Mouse (Mus musculus) neural tube, embryonic 11.5 days (tissue): ENCODE data around the gene Gm49398. TPM values are rescaled to one million over a fixed set of nuclear protein-coding genes. Genes with fewer than 3 reads are reported as not detected.

Experiments
- ATAC-seq: fragments of 200-750 bp; cut with Nextera tagmentation; 2 replicates; pipeline ENCODE4 v1.8.0; 2017; ENCODE audit warnings: moderate number of reproducible peaks, mild to moderate bottlenecking, moderate TSS enrichment, moderate library complexity; ENCODE audit not compliant: insufficient read depth, low FRiP score, low TSS enrichment
- DNase-seq: peaks from one replicate; pipeline ENCODE4 v3.0.0-alpha.2; 2015; ENCODE audit warnings: low spot score
- H3K27ac ChIP-seq: fragments of 300-500 bp; sonication (generic); 2 replicates; pipeline ENCODE4 v1.5.1; 2014; ENCODE audit warnings: low read depth, mild to moderate bottlenecking, low read length
- H3K27me3 ChIP-seq: fragments of 300-500 bp; sonication (generic); 2 replicates; pipeline ENCODE4 v1.6.1; 2014; ENCODE audit warnings: mild to moderate bottlenecking, low read length, mixed read lengths; ENCODE audit not compliant: control insufficient read depth, insufficient read depth
- H3K36me3 ChIP-seq: fragments of 300-500 bp; sonication (generic); 2 replicates; pipeline ENCODE4 v1.6.1; 2014; ENCODE audit warnings: mild to moderate bottlenecking, low read length, moderate library complexity, mixed read lengths; ENCODE audit not compliant: control insufficient read depth, insufficient read depth
- H3K4me1 ChIP-seq: fragments of 300-500 bp; sonication (generic); 2 replicates; pipeline ENCODE4 v1.6.1; 2014; ENCODE audit warnings: low read length, mixed read lengths; ENCODE audit not compliant: control insufficient read depth, insufficient read depth
- H3K4me2 ChIP-seq: fragments of 300-500 bp; sonication (generic); 2 replicates; pipeline ENCODE4 v1.6.1; 2014; ENCODE audit warnings: low read depth, mild to moderate bottlenecking, moderate library complexity
- H3K4me3 ChIP-seq: fragments of 300-500 bp; sonication (generic); 2 replicates; pipeline ENCODE4 v1.5.1; 2014; ENCODE audit warnings: low read depth, low read length
- H3K9ac ChIP-seq: fragments of 300-500 bp; sonication (generic); 2 replicates; pipeline ENCODE4 v1.6.1; 2014; ENCODE audit warnings: mild to moderate bottlenecking, low read length
- H3K9me3 ChIP-seq: fragments of 300-500 bp; sonication (generic); 2 replicates; pipeline ENCODE4 v1.6.1; 2016; ENCODE audit warnings: low read length; ENCODE audit not compliant: control insufficient read depth
- WGBS: fragments of 180-500 bp; shearing (Covaris S2); extraction: QIAGEN DNeasy Blood & Tissue Kit; methylation state at CpG from one replicate; pipeline ENCODE4 v1.1.7; 2014; 5-methylcytosine and 5-hydroxymethylcytosine counted together
- microRNA-seq: library from miRNA; unstranded; fragments of <30 nt; microRNA quantifications from one replicate; pipeline ENCODE4, GENCODE M21; 2016
- polyA plus RNA-seq: library from polyadenylated mRNA; unstranded; fragments of >200 nt; fragmentation: Nextera tagmentation; extraction: Ambion mirVana; gene quantifications from 2 replicates; pipeline ENCODE4 v1.2.1, GENCODE M21; 2014

Gm49398 gene
- not detected in 2 replicates for polyA plus RNA-seq

- H3K9ac ChIP-seq, result no peak within 1 kb of the TSS
- no peak for ATAC-seq
- WGBS, result 85% methylated on average over 2 of the region's 2 CpGs
- no peaks in the 10 kb centered on the region for H3K36me3 ChIP-seq
- 0 out of 2 replicates have a peak, but pooled peaks cover 2% of the 10 kb centered on the region for H3K9me3 ChIP-seq
- no peaks in the 10 kb centered on the region for H3K4me1 ChIP-seq
- H3K4me2 ChIP-seq, result no peak within 1 kb of the TSS
- no peak for DNase-seq
- no peak within 1 kb of the TSS for H3K27ac ChIP-seq
- H3K27me3 ChIP-seq, result no peaks in the 10 kb centered on the region
- H3K4me3 ChIP-seq, result no peak within 1 kb of the TSS
These were observed at the start of gene Gm49398 for GRCm38 (mm10) chr13:61288739-61289138. TSS of gene Gm49398 (minus strand) at chr13:61288839.

GRCm38 (mm10) chr13:61255258-61255657 is 33.4 kb downstream of the Gm49398 start, which contains the start of gene Cts8:
TSS of gene Cts8 (minus strand) at chr13:61255358.
- ATAC-seq (no peak), DNase-seq (no peak)
- H3K4me3 ChIP-seq, result no peak within 1 kb of the TSS
- no peak within 1 kb of the TSS for H3K27ac ChIP-seq
- no peaks in the 10 kb centered on the region for H3K27me3 ChIP-seq
- no peak within 1 kb of the TSS for H3K4me2 ChIP-seq
- WGBS, result 91% methylated on average over 2 of the region's 2 CpGs
- H3K4me1 ChIP-seq, result no peaks in the 10 kb centered on the region
- no peaks in the 10 kb centered on the region for H3K36me3 ChIP-seq
- peaks cover 14% of the 10 kb centered on the region for H3K9me3 ChIP-seq
- no peak within 1 kb of the TSS for H3K9ac ChIP-seq

DNA sequence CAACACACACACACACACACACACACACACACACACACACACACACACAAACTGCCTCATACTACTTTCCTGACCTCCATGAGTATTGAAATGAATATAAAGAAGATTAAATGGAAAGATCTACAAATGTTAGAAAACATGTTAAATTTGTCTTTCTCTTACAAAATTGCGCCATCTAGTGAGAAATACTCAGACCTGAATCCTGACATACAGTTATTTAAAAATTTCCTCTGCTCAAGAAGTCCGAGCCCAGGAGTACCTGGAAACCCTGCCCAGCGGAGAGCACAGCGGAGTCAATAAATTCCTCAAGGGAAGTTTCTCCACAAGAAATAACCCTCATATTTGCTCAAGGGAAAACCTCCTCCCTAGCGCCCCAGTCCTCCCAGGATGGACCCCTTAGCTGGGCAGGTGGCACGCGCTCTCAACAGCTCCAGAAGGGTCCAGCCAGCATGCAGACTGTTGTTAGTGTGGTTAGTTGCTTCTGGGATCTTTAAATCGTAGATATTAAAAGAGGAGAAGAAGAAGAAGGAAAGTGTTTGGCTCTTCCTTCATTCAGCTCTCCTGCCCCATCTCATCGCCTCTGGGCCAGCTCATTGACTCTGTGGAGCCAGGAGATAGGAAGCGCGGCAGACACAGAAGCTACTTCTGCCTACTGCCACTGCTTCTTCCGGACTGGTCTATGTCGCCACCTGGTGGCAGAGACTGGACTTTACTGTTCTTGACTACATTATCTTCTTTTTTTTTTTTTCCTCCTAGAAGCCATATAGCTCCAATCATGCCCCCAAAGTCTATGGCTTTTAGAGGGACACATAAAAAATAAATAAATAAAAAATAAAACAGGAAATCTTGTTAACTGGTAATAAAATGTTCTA is 47.3 kb downstream of the Gm49398 start:
- ATAC-seq, result no peak
- no peak overlapping the region for H3K4me2 ChIP-seq
- H3K27ac ChIP-seq, result no peak overlapping the region
- no peaks in the 10 kb centered on the region for H3K36me3 ChIP-seq
- DNase-seq, result peak; percentile 57
- no peaks in the 10 kb centered on the region for H3K27me3 ChIP-seq
- peaks cover 2% of the 10 kb centered on the region; the same call in 1 of the 2 replicates for H3K9me3 ChIP-seq
- 64% methylated on average over 13 of the region's 13 CpGs for WGBS
- H3K9ac ChIP-seq, result no peak overlapping the region
- H3K4me1 ChIP-seq, result no peaks in the 10 kb centered on the region
- H3K4me3 ChIP-seq, result no peak overlapping the region

DNA sequence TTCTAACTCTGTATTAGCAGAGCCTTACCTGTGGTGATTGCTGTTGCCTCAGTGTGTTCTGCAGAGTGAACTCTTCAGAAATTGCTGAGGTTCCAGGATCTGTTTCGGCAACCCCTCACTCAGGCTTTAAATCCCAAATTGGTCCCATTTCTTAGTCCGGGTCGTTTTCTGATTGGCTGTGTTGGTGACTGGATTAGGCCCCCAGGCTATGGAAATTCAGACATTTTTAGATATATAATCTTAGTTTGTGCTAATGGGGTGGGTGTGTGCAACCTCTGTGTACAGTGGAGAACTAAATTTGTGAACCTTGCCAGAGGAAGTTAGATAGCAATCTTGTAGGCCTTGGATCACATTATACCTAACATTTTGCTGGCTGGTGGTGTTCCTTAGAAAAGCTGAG is 85.3 kb downstream of the Gm49398 start, which contains the start of gene Cts6:
Gene Cts6, minus strand, starts transcription at position 101 of the 400 bp plus-strand sequence.
- Histone ChIP-seq H3K9ac (no peak within 1 kb of the TSS), H3K9me3 (peaks cover 5% of the 10 kb centered on the region; the same call in 1 of the 2 replicates), H3K27me3 (no peaks in the 10 kb centered on the region), H3K4me1 (no peaks in the 10 kb centered on the region), H3K36me3 (no peaks in the 10 kb centered on the region), H3K4me2 (no peak within 1 kb of the TSS), H3K27ac (no peak within 1 kb of the TSS), H3K4me3 (no peak within 1 kb of the TSS)
- 93% methylated on average over 3 of the region's 3 CpGs for WGBS
- no peak for DNase-seq
- ATAC-seq, result no peak

Small RNAs within 50 kb of the gene (microRNA-seq; reads per million reads assigned to microRNA genes)
- not detected for gene Gm27704

Other genes starting within 250 kb of the Gm49398 start
- gene Ctsq, start 248.2 kb downstream of the Gm49398 start, polyA plus RNA-seq, result not detected in 2 replicates
- not detected in 2 replicates for gene Ctsr, start 124.6 kb downstream of the Gm49398 start, polyA plus RNA-seq
- gene Cts6, start 85.4 kb downstream of the Gm49398 start, polyA plus RNA-seq, result not detected in 2 replicates
- gene Cts8, start 33.5 kb downstream of the Gm49398 start, polyA plus RNA-seq, result not detected in 2 replicates
- not detected in 2 replicates for gene Cts7, start 69.4 kb upstream of the Gm49398 start, polyA plus RNA-seq